Mouse (Mus musculus): Measurements from ENCODE around the gene Rrp1b. TPM values are rescaled to one million over a fixed set of nuclear protein-coding genes. Genes with fewer than 3 reads are reported as not detected.

Rrp1b gene
- total and polyA plus RNA-seq, 3 experiments = 60.9 to 149 (median 76.7) TPM

GRCm38 (mm10) chr17:32074658-32075057 is 38.8 kb downstream of the Rrp1b start:
- no peak for DNase-seq (ENCODE audit: extremely low read depth)
- dilution Hi-C loops (cut with MboI; ENCODE audit: extremely low pct_ligation_motif_present, extremely low pct_unique_long_range_greater_than_20kb, low sequenced_read_pairs) (no loop called here), in situ Hi-C loops (cut with MboI; ENCODE audit: low pct_ligation_motif_present, low pct_unique_long_range_greater_than_20kb, low sequenced_read_pairs) (no loop called here)
- Histone ChIP-seq H3K4me2 (ENCODE audit: insufficient read depth, low read depth, poor library complexity, severe bottlenecking) (no peak overlapping the region; the same call in 1 of the 2 replicates), H3K4me3 (replicated peaks in 1 of 3; ENCODE audit: low read depth in 2 of 3, low read length in 2 of 3, poor library complexity in 1 of 3) (no peak overlapping the region), H3K4me1 (ENCODE audit: control insufficient read depth in 1 of 2, insufficient read depth in 2 of 2) (peaks cover 0 to 14% of the 10 kb centered on the region in 2 experiments; a peak in 3 of 4 replicates), H3K9ac (ENCODE audit: insufficient read depth, low read depth) (no peak overlapping the region), H3K27ac (ENCODE audit: insufficient read depth, low read depth) (no peak overlapping the region), H3K27me3 (replicated peaks) (peaks cover 5% of the 10 kb centered on the region), H3K9me3 (replicated peaks; ENCODE audit: low read length) (peaks cover 5% of the 10 kb centered on the region), H3K36me3 (replicated peaks in 1 of 2; ENCODE audit: control insufficient read depth in 1 of 2, insufficient read depth in 1 of 2, low read length in 1 of 2) (no peaks in the 10 kb centered on the region), H3K79me2 (replicated peaks; ENCODE audit: control insufficient read depth, extremely low read depth, insufficient read depth, poor library complexity, severe bottlenecking) (no peaks in the 10 kb centered on the region)
- TF ChIP-seq NELFE (IDR thresholded peaks at IDR 0.05; ENCODE audit: low read depth, low read length) (no peak), EP300 (IDR thresholded peaks at IDR 0.05; ENCODE audit: low read length) (no peak), MAZ (IDR thresholded peaks at IDR 0.05; ENCODE audit: low read depth, low read length) (no peak), BHLHE40 (IDR thresholded peaks at IDR 0.05; ENCODE audit: low read depth, low read length) (no peak), PAX5 (IDR thresholded peaks at IDR 0.05; ENCODE audit: low read length) (no peak), ZC3H11A (IDR thresholded peaks at IDR 0.05; ENCODE audit: low read depth, low read length) (no peak), IRF4 (IDR thresholded peaks at IDR 0.05; ENCODE audit: low read depth, low read length) (no peak), TCF12 (IDR thresholded peaks at IDR 0.05; ENCODE audit: low read depth, low read length) (no peak), ELF1 (IDR thresholded peaks at IDR 0.05; ENCODE audit: low read depth, low read length) (no peak), MYC (IDR thresholded peaks at IDR 0.05; ENCODE audit: low read depth, low read length) (no peak), MEF2A (IDR thresholded peaks at IDR 0.05; ENCODE audit: borderline replicate concordance, low read depth, low read length) (no peak), CHD1 (IDR thresholded peaks at IDR 0.05; ENCODE audit: low read depth, low read length) (no peak)

DNA sequence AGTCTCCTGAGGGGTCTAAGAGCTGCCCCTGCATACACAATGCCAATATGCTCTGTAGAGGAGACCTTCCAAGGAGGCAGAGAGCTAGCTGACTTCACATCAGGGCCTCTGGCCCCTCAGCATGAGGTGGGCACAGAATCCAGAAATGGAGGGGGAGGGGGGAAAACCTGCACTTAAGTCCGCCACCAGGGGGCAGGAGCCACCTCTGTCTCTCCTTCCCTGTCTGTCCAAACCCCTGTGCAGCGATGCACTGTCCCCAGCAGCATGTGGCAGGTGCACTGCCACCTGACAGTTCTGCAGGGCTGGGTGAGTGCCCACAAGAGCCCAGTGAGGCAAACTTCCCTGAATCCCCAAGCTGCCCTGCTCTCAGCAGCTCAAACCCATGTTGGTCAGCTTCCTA is 39.3 kb downstream of the Rrp1b start:
- Histone ChIP-seq H3K27ac (ENCODE audit: insufficient read depth, low read depth) (no peak overlapping the region), H3K4me1 (ENCODE audit: control insufficient read depth in 1 of 2, insufficient read depth in 2 of 2) (peaks cover 0 to 14% of the 10 kb centered on the region in 2 experiments; a peak in 3 of 4 replicates), H3K9me3 (replicated peaks; ENCODE audit: low read length) (no peaks in the 10 kb centered on the region), H3K4me3 (replicated peaks in 1 of 3; ENCODE audit: low read depth in 2 of 3, low read length in 2 of 3, poor library complexity in 1 of 3) (no peak overlapping the region), H3K27me3 (replicated peaks) (peaks cover 5% of the 10 kb centered on the region), H3K79me2 (replicated peaks; ENCODE audit: control insufficient read depth, extremely low read depth, insufficient read depth, poor library complexity, severe bottlenecking) (no peaks in the 10 kb centered on the region), H3K4me2 (ENCODE audit: insufficient read depth, low read depth, poor library complexity, severe bottlenecking) (no peak overlapping the region), H3K36me3 (replicated peaks in 1 of 2; ENCODE audit: control insufficient read depth in 1 of 2, insufficient read depth in 1 of 2, low read length in 1 of 2) (no peaks in the 10 kb centered on the region), H3K9ac (ENCODE audit: insufficient read depth, low read depth) (no peak overlapping the region)
- DNase-seq (ENCODE audit: extremely low read depth) = peak; percentile 62
- dilution Hi-C loops (cut with MboI; ENCODE audit: extremely low pct_ligation_motif_present, extremely low pct_unique_long_range_greater_than_20kb, low sequenced_read_pairs) = no loop called here
- TF ChIP-seq RAD21 (IDR thresholded peaks at IDR 0.05; ENCODE audit: low read depth, low read length) (peak; percentile 58), IRF4 (IDR thresholded peaks at IDR 0.05; ENCODE audit: low read depth, low read length) (no peak), HCFC1 (IDR thresholded peaks at IDR 0.05; ENCODE audit: low read depth, low read length) (no peak), E2F4 (IDR thresholded peaks at IDR 0.05; ENCODE audit: insufficient replicate concordance, low read depth, low read length) (no peak), BHLHE40 (IDR thresholded peaks at IDR 0.05; ENCODE audit: low read depth, low read length) (peak; percentile 29; the same call in 1 of the 2 replicates), CHD1 (IDR thresholded peaks at IDR 0.05; ENCODE audit: low read depth, low read length) (no peak), CTCF (conservative IDR thresholded peaks at IDR 0.05 in 1 of 2, IDR thresholded peaks at IDR 0.05 in 1 of 2; ENCODE audit: low read depth in 2 of 2, low read length in 2 of 2) (peak; percentile 63 to 71), SMC3 (IDR thresholded peaks at IDR 0.05; ENCODE audit: low read depth, low read length) (peak; percentile 75)
- in situ Hi-C loops (cut with MboI; ENCODE audit: low pct_ligation_motif_present, low pct_unique_long_range_greater_than_20kb, low sequenced_read_pairs) = no loop called here
